Mouse (Mus musculus) left cerebral cortex, postnatal 14 days (tissue): ENCODE results near the gene Foxr1. TPM values are rescaled to one million over a fixed set of nuclear protein-coding genes. Genes with fewer than 3 reads are reported as not detected.
"Not testable (repeated sequence)": the region's sequence is repeated elsewhere in the genome, so short reads cannot be mapped to it uniquely, and the experiment has no call there.

Experiments used
- DNase-seq, 2 experiments: peaks; one replicate each; pipeline ENCODE4 v3.0.0; 2021 to 2022; ENCODE audit warnings: low spot score in 2 of 2, mixed read lengths in 1 of 2
- intact Hi-C: fragments of 180-260 bp; cut with DNase I; formaldehyde crosslinking; loops from one replicate; pipeline ENCODE4 v1.15.1; 2025
- total RNA-seq, 2 experiments: library from RNA; stranded (reverse); gene quantifications; 2 replicates each; pipeline ENCODE4 v1.2.3; 2021

The Foxr1 gene
- total RNA-seq, 2 experiments from 2014 or later, result not detected

- DNase-seq, result no peak
- intact Hi-C loops, result no loop called here
Observed at GRCm38 (mm10) chr9:44418519-44419385, 22.2 kb downstream of the Foxr1 start, which contains the start of gene Ccdc84. Gene Ccdc84 (minus strand): TSS chr9:44418569.

- peak; percentile 95 to 96 for DNase-seq
- intact Hi-C loops, result no loop called here
Observed at GRCm38 (mm10) chr9:44417892-44418363, 23.0 kb downstream of the Foxr1 start.

- intact Hi-C loops, result no loop called here
- no peak for DNase-seq
Observed at GRCm38 (mm10) chr9:44417156-44417891, 23.6 kb downstream of the Foxr1 start.

GRCm38 (mm10) chr9:44412781-44413180 lies 28.2 kb downstream of the Foxr1 start:
- DNase-seq, result no peak
- intact Hi-C loops, result no loop called here

- intact Hi-C loops, result no loop called here
Observed at GRCm38 (mm10) chr9:44412306-44412705, 28.6 kb downstream of the Foxr1 start.

GRCm38 (mm10) chr9:44411601-44412130 lies 29.3 kb downstream of the Foxr1 start:
- intact Hi-C loops, result no loop called here
- DNase-seq, result no peak

More at GRCm38 (mm10) chr9:44412306-44412705, 28.6 kb downstream of the Foxr1 start:
- DNase-seq, result no peak

GRCm38 (mm10) chr9:44410647-44411336 lies 30.1 kb downstream of the Foxr1 start:
- intact Hi-C loops, result no loop called here
- no peak for DNase-seq

- DNase-seq, intact Hi-C loops: not testable (repeated sequence)
Observed at GRCm38 (mm10) chr9:44408693-44409092, 32.2 kb downstream of the Foxr1 start.

- no peak for DNase-seq
- intact Hi-C loops, result no loop called here
Observed at GRCm38 (mm10) chr9:44407752-44408097, 33.2 kb downstream of the Foxr1 start.

GRCm38 (mm10) chr9:44406906-44407751 lies 33.8 kb downstream of the Foxr1 start, which contains the start of the genes Rps25 and Trappc4:
Gene Rps25 (plus strand): TSS chr9:44407139.
Gene Trappc4 (minus strand): TSS chr9:44407600.
- intact Hi-C loops, result no loop called here

GRCm38 (mm10) chr9:44405011-44405410 lies 35.9 kb downstream of the Foxr1 start:
- intact Hi-C loops, result no loop called here
- DNase-seq, result no peak

More at GRCm38 (mm10) chr9:44406906-44407751, 33.8 kb downstream of the Foxr1 start, which contains the start of the genes Rps25 and Trappc4:
- peak; percentile 90 to 94 for DNase-seq

- DNase-seq, result no peak
- intact Hi-C loops, result no loop called here
Observed at GRCm38 (mm10) chr9:44401081-44401480, 39.9 kb downstream of the Foxr1 start.

GRCm38 (mm10) chr9:44399795-44400114 lies 41.2 kb downstream of the Foxr1 start:
- no peak for DNase-seq
- intact Hi-C loops, result loop anchor here (10.0 kb wide), 1 partner anchor 275 kb away; no protein-coding TSS in a partner anchor

- intact Hi-C loops, result loop anchor here (10.0 kb wide), 1 partner anchor 274 kb away; no protein-coding TSS in a partner anchor
- no peak for DNase-seq
Observed at GRCm38 (mm10) chr9:44399114-44399794, 41.7 kb downstream of the Foxr1 start.

- no peak for DNase-seq
- intact Hi-C loops, result loop anchor here (10.0 kb wide), 1 partner anchor 274 kb away; no protein-coding TSS in a partner anchor
Observed at GRCm38 (mm10) chr9:44398551-44398950, 42.4 kb downstream of the Foxr1 start.

GRCm38 (mm10) chr9:44398087-44398486 lies 42.8 kb downstream of the Foxr1 start:
- intact Hi-C loops, result loop anchor here (10.0 kb wide), 1 partner anchor 273 kb away; no protein-coding TSS in a partner anchor
- peak in 1 of 2 experiments; percentile 43 for DNase-seq

GRCm38 (mm10) chr9:44396684-44397411 lies 44.1 kb downstream of the Foxr1 start, which contains the start of gene Slc37a4:
Gene Slc37a4 (plus strand): TSS chr9:44396852.
- intact Hi-C loops, result loop anchor here (10.0 kb wide), 1 partner anchor 272 kb away; no protein-coding TSS in a partner anchor
- DNase-seq, result peak; percentile 92 to 94
